Mouse (Mus musculus) CH12.LX (cell line): ENCODE results near the gene Zkscan14. TPM values are rescaled to one million over a fixed set of nuclear protein-coding genes. Genes with fewer than 3 reads are reported as not detected.

Source experiments
- DNase-seq: peaks from one replicate; pipeline ENCODE4 v3.0.0-alpha.2; 2013; ENCODE audit errors: extremely low read depth
- H3K27ac ChIP-seq: 2 replicates; pipeline ENCODE4 v1.5.1; 2012; ENCODE audit warnings: low read depth, mild to moderate bottlenecking, control low read depth, moderate library complexity; ENCODE audit not compliant: insufficient read depth
- H3K27me3 ChIP-seq: replicated peaks from 2 replicates; pipeline ENCODE3; 2012; ENCODE audit warnings: inconsistent platforms
- H3K36me3 ChIP-seq, 2 experiments: replicated peaks in 1 of 2; 2 replicates each; pipeline versions ENCODE3 to v1.6.1; 2012; ENCODE audit warnings: inconsistent platforms in 1 of 2, low read length in 1 of 2, mild to moderate bottlenecking in 1 of 2, mixed read lengths in 1 of 2, moderate library complexity in 1 of 2; ENCODE audit not compliant: control insufficient read depth in 1 of 2, insufficient read depth in 1 of 2
- H3K4me1 ChIP-seq, 2 experiments: 2 replicates each; pipeline ENCODE4 v1.6.1; 2012; ENCODE audit warnings: inconsistent platforms in 1 of 2, moderate library complexity in 1 of 2; ENCODE audit not compliant: insufficient read depth in 2 of 2, control insufficient read depth in 1 of 2
- H3K4me2 ChIP-seq: 2 replicates; pipeline ENCODE4 v1.6.1; 2012; ENCODE audit warnings: low read depth, mild to moderate bottlenecking, control low read depth; ENCODE audit not compliant: poor library complexity, insufficient read depth, severe bottlenecking
- H3K4me3 ChIP-seq, 3 experiments: fragments of 150-350 bp in 1 of 3; sonication (generic) in 1 of 3; replicated peaks in 1 of 3; 2 replicates each; pipeline versions ENCODE3 to v1.5.1; 2011 to 2012; ENCODE audit warnings: low read depth in 2 of 3, low read length in 2 of 3, mild to moderate bottlenecking in 2 of 3, moderate library complexity in 2 of 3, control low read depth in 1 of 3, improper control_type of control experiment in 1 of 3, inconsistent platforms in 1 of 3, mixed read lengths in 1 of 3; ENCODE audit not compliant: poor library complexity in 1 of 3
- H3K79me2 ChIP-seq: replicated peaks from 2 replicates; pipeline ENCODE4 v1.6.1; 2012; ENCODE audit warnings: mild to moderate bottlenecking, moderate library complexity; ENCODE audit not compliant: control insufficient read depth, poor library complexity, insufficient read depth, severe bottlenecking; ENCODE audit errors: extremely low read depth
- H3K9ac ChIP-seq: 2 replicates; pipeline ENCODE4 v1.6.1; 2012; ENCODE audit warnings: low read depth, mild to moderate bottlenecking, control low read depth, moderate library complexity; ENCODE audit not compliant: insufficient read depth
- H3K9me3 ChIP-seq: replicated peaks from 2 replicates; pipeline ENCODE3; 2012; ENCODE audit warnings: low read length, inconsistent platforms, mixed read lengths
- BHLHE40 ChIP-seq: IDR thresholded peaks from 2 replicates; pipeline ENCODE4 v1.6.1; 2011; ENCODE audit warnings: mild to moderate bottlenecking, low read depth, low read length, improper control_type of control experiment
- CHD1 ChIP-seq: IDR thresholded peaks from 2 replicates; pipeline ENCODE4 v1.6.1; 2012; ENCODE audit warnings: low read depth, low read length, improper control_type of control experiment, inconsistent platforms
- CHD2 ChIP-seq: IDR thresholded peaks from 2 replicates; pipeline ENCODE4 v1.6.1; 2011; ENCODE audit warnings: low read length, improper control_type of control experiment
- ELF1 ChIP-seq: IDR thresholded peaks from 2 replicates; pipeline ENCODE4 v1.6.1; 2014; ENCODE audit warnings: low read depth, mild to moderate bottlenecking, inconsistent platforms, low read length, improper control_type of control experiment
- EP300 ChIP-seq: IDR thresholded peaks from 2 replicates; pipeline ENCODE4 v1.6.1; 2011; ENCODE audit warnings: low read length, improper control_type of control experiment
- ETS1 ChIP-seq: conservative IDR thresholded peaks from 2 replicates; pipeline ENCODE4 v1.6.1; 2012; ENCODE audit warnings: low read depth, mild to moderate bottlenecking, inconsistent platforms, low read length, improper control_type of control experiment, moderate library complexity
- GABPA ChIP-seq: IDR thresholded peaks from 2 replicates; pipeline ENCODE4 v1.6.1; 2012; ENCODE audit warnings: low read depth, low read length, improper control_type of control experiment, inconsistent platforms; ENCODE audit not compliant: insufficient replicate concordance
- HCFC1 ChIP-seq: IDR thresholded peaks from 2 replicates; pipeline ENCODE4 v1.6.1; 2012; ENCODE audit warnings: low read depth, mild to moderate bottlenecking, inconsistent platforms, low read length, improper control_type of control experiment
- IRF4 ChIP-seq: IDR thresholded peaks from 2 replicates; pipeline ENCODE4 v1.6.1; 2014; ENCODE audit warnings: low read depth, mild to moderate bottlenecking, inconsistent platforms, low read length, improper control_type of control experiment
- JUN ChIP-seq: IDR thresholded peaks from 2 replicates; pipeline ENCODE4 v1.6.1; 2011; ENCODE audit warnings: low read depth, mild to moderate bottlenecking, low read length, improper control_type of control experiment, moderate library complexity; ENCODE audit not compliant: insufficient read depth
- KAT2A ChIP-seq: IDR thresholded peaks from 2 replicates; pipeline ENCODE4 v1.6.1; 2012; ENCODE audit warnings: low read length, improper control_type of control experiment, inconsistent platforms; ENCODE audit not compliant: insufficient replicate concordance
- MAFK ChIP-seq: IDR thresholded peaks from 2 replicates; pipeline ENCODE4 v1.6.1; 2011; ENCODE audit warnings: low read length, improper control_type of control experiment; ENCODE audit not compliant: insufficient replicate concordance
- MAX ChIP-seq: IDR thresholded peaks from 2 replicates; pipeline ENCODE4 v1.6.1; 2011; ENCODE audit warnings: low read length, improper control_type of control experiment
- MAZ ChIP-seq: IDR thresholded peaks from 2 replicates; pipeline ENCODE4 v1.6.1; 2012; ENCODE audit warnings: low read depth, mild to moderate bottlenecking, inconsistent platforms, low read length, improper control_type of control experiment, moderate library complexity
- MEF2A ChIP-seq: IDR thresholded peaks from 2 replicates; pipeline ENCODE4 v1.6.1; 2014; ENCODE audit warnings: low read depth, mild to moderate bottlenecking, inconsistent platforms, low read length, improper control_type of control experiment, borderline replicate concordance
- MXI1 ChIP-seq: IDR thresholded peaks from 2 replicates; pipeline ENCODE4 v1.6.1; 2011; ENCODE audit warnings: mild to moderate bottlenecking, low read depth, low read length, improper control_type of control experiment
- MYC ChIP-seq: IDR thresholded peaks from 2 replicates; pipeline ENCODE4 v1.6.1; 2011; ENCODE audit warnings: low read depth, mild to moderate bottlenecking, improper control_type of control experiment, low read length
- NELFE ChIP-seq: IDR thresholded peaks from 2 replicates; pipeline ENCODE4 v1.6.1; 2011; ENCODE audit warnings: low read depth, low read length, improper control_type of control experiment
- NRF1 ChIP-seq: IDR thresholded peaks from 2 replicates; pipeline ENCODE4 v1.6.1; 2014; ENCODE audit warnings: low read depth, mild to moderate bottlenecking, inconsistent platforms, low read length, improper control_type of control experiment, moderate library complexity
- PAX5 ChIP-seq: IDR thresholded peaks from 2 replicates; pipeline ENCODE4 v1.6.1; 2012; ENCODE audit warnings: low read length, inconsistent platforms, mixed read lengths
- POLR2A ChIP-seq: IDR thresholded peaks from 2 replicates; pipeline ENCODE4 v1.6.1; 2011; ENCODE audit warnings: low read depth, mild to moderate bottlenecking, improper control_type of control experiment, low read length
- POLR2AphosphoS2 ChIP-seq: IDR thresholded peaks from 2 replicates; pipeline ENCODE4 v1.6.1; 2011; ENCODE audit warnings: low read depth, low read length, improper control_type of control experiment
- RCOR1 ChIP-seq: conservative IDR thresholded peaks from 2 replicates; pipeline ENCODE4 v1.6.1; 2012; ENCODE audit warnings: low read depth, mild to moderate bottlenecking, inconsistent platforms, low read length, improper control_type of control experiment
- SIN3A ChIP-seq: IDR thresholded peaks from 2 replicates; pipeline ENCODE4 v1.6.1; 2012; ENCODE audit warnings: low read length, improper control_type of control experiment, inconsistent platforms
- SMC3 ChIP-seq: IDR thresholded peaks from 2 replicates; pipeline ENCODE4 v1.6.1; 2011; ENCODE audit warnings: low read depth, low read length, improper control_type of control experiment
- TBP ChIP-seq: conservative IDR thresholded peaks from 2 replicates; pipeline ENCODE4 v1.6.1; 2011; ENCODE audit warnings: low read depth, low read length, improper control_type of control experiment
- TCF12 ChIP-seq: IDR thresholded peaks from 2 replicates; pipeline ENCODE4 v1.6.1; 2014; ENCODE audit warnings: low read depth, mild to moderate bottlenecking, inconsistent platforms, low read length, improper control_type of control experiment
- UBTF ChIP-seq: IDR thresholded peaks from 2 replicates; pipeline ENCODE4 v1.6.1; 2012; ENCODE audit warnings: low read depth, mild to moderate bottlenecking, inconsistent platforms, low read length, improper control_type of control experiment, moderate library complexity
- USF1 ChIP-seq: IDR thresholded peaks from 2 replicates; pipeline ENCODE4 v1.6.1; 2014; ENCODE audit warnings: low read depth, mild to moderate bottlenecking, inconsistent platforms, low read length, improper control_type of control experiment
- USF2 ChIP-seq: conservative IDR thresholded peaks from 2 replicates; pipeline ENCODE4 v1.6.1; 2011; ENCODE audit warnings: low read depth, low read length, improper control_type of control experiment
- ZKSCAN1 ChIP-seq: IDR thresholded peaks from 2 replicates; pipeline ENCODE4 v1.6.1; 2012; ENCODE audit warnings: low read depth, inconsistent platforms, low read length, improper control_type of control experiment, borderline replicate concordance
- ZMIZ1 ChIP-seq: IDR thresholded peaks from 2 replicates; pipeline ENCODE4 v1.6.1; 2012; ENCODE audit warnings: low read depth, mild to moderate bottlenecking, inconsistent platforms, low read length, improper control_type of control experiment
- dilution Hi-C: fragments of 300-500 bp; cut with MboI; formaldehyde crosslinking; loops from 2 replicates; pipeline ENCODE4 v1.14.3; 2020; ENCODE audit warnings: low sequenced_read_pairs; ENCODE audit not compliant: extremely low pct_unique_long_range_greater_than_20kb, extremely low pct_ligation_motif_present
- in situ Hi-C: fragments of 300-500 bp; cut with MboI; formaldehyde crosslinking; loops from 3 replicates; pipeline ENCODE4 v1.14.3; 2019; ENCODE audit warnings: low sequenced_read_pairs, low pct_ligation_motif_present, low pct_unique_long_range_greater_than_20kb, mixed read lengths
- polyA plus RNA-seq: library from polyadenylated mRNA; unstranded; fragments of >175 nt; gene quantifications from 2 replicates; pipeline ENCODE4 v1.2.1, GENCODE M21; 2012; ENCODE audit warnings: low read depth; ENCODE audit not compliant: insufficient read length
- total RNA-seq, 2 experiments: library from RNA; depleted of rRNA; stranded (reverse); fragments of 300-350 nt in 1 of 2; fragments of >200 nt in 1 of 2; gene quantifications; 2 replicates each; pipeline ENCODE4 v1.2.3; 2012 to 2014

Gene Zkscan14
- total and polyA plus RNA-seq, 3 experiments = 10.1 to 12.1 (median 10.7) TPM

DNA sequence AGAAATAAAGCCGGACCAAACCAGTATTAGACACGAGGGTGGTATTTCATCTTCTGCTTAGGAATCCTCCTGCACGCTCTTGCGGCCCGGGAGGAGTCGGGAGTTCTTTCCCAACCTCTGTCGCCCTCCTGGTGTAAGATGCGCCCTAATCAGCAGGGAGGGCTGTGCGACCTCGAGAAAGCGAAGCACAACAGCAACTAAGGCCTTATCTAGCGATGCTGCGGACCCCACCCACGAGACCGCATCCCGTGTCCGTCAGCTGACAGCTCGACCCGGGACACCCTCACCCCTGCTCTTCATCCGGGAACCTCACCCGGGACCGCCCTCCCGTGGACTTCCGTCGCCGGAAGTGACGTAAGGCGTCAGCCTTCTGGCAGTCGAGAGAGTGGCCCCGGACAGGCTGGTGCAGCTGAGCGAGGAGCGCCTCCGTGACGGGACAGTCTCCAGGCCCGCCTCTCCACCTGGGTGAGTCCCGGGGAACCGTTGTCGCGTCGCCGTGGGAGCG lies 29.8 kb upstream of the Zkscan14 start, which contains the start of gene Zfp655:
TSS of gene Zfp655 (plus strand) at position 349 of the 505 bp plus-strand sequence.
- Histone ChIP-seq H3K4me1 (peaks cover 0 to 17% of the 10 kb centered on the region in 2 experiments; a peak in 2 of 4 replicates), H3K9ac (peak within 1 kb of the TSS; percentile 99), H3K27ac (peak within 1 kb of the TSS; percentile 54), H3K36me3 (peaks cover 29 to 32% of the 10 kb centered on the region in 2 experiments), H3K79me2 (peaks cover 46% of the 10 kb centered on the region), H3K4me2 (peak within 1 kb of the TSS; percentile 86), H3K9me3 (no peaks in the 10 kb centered on the region), H3K4me3 (peak within 1 kb of the TSS; percentile 64 to 98 (median 92)), H3K27me3 (no peaks in the 10 kb centered on the region)
- in situ Hi-C loops = no loop called here
- DNase-seq = peak; percentile 96
- TF ChIP-seq MXI1 = peak; percentile 93
- TF ChIP-seq NRF1 = peak; percentile 27; the same call in 1 of the 2 replicates
- TF ChIP-seq TCF12 = peak; percentile 95
- peak; percentile 76 for TF ChIP-seq ELF1
- TF ChIP-seq SIN3A = peak; percentile 99
- TF ChIP-seq CHD2 = no peak
- peak; percentile 80 for TF ChIP-seq TBP
- TF ChIP-seq RCOR1 = no peak; the same call in 1 of the 2 replicates
- no peak for TF ChIP-seq SMC3
- TF ChIP-seq KAT2A = peak; percentile 75; the same call in 1 of the 2 replicates
- TF ChIP-seq EP300 = no peak
- TF ChIP-seq ZMIZ1 = peak; percentile 91
- TF ChIP-seq GABPA = no peak; the same call in 1 of the 2 replicates
- peak; percentile 95; the same call in 1 of the 2 replicates for TF ChIP-seq NELFE
- no peak for TF ChIP-seq PAX5
- TF ChIP-seq MEF2A = peak; percentile 76
- TF ChIP-seq CHD1 = no peak
- TF ChIP-seq ETS1 = peak; percentile 82
- peak; percentile 68; the same call in 1 of the 2 replicates for TF ChIP-seq MAZ
- peak; percentile 96 for TF ChIP-seq POLR2A
- no peak for TF ChIP-seq UBTF
- peak; percentile 96 for TF ChIP-seq BHLHE40
- no peak for TF ChIP-seq MAFK
- TF ChIP-seq POLR2AphosphoS2 = peak; percentile 79; the same call in 1 of the 2 replicates
- no peak for TF ChIP-seq ZKSCAN1
- TF ChIP-seq USF1 = peak; percentile 63
- peak; percentile 59; the same call in 1 of the 2 replicates for TF ChIP-seq MYC
- peak; percentile 61; the same call in 1 of the 2 replicates for TF ChIP-seq IRF4
- TF ChIP-seq HCFC1 = peak; percentile 82
- TF ChIP-seq USF2 = 0 out of 2 replicates have a peak, but pooled peaks have one; percentile 11
- peak; percentile 78 for TF ChIP-seq MAX
- TF ChIP-seq JUN = no peak
- dilution Hi-C loops = no loop called here
